Mouse (Mus musculus) ES-E14 (cell line): Measurements from ENCODE around the gene Hnrnpdl. TPM values are rescaled to one million over a fixed set of nuclear protein-coding genes. Genes with fewer than 3 reads are reported as not detected.

Experiments used
- DNase-seq: peaks from one replicate; pipeline ENCODE4 v3.0.0-alpha.2; 2013; ENCODE audit warnings: low read depth, low spot score
- H3K27ac ChIP-seq: 2 replicates; pipeline ENCODE4 v1.5.1; 2012; ENCODE audit warnings: low read depth, mild to moderate bottlenecking, low read length, moderate library complexity, mixed read lengths; ENCODE audit not compliant: poor library complexity, insufficient read depth, severe bottlenecking
- H3K36me3 ChIP-seq: 2 replicates; pipeline ENCODE4 v1.6.1; 2012; ENCODE audit warnings: mild to moderate bottlenecking, low read length, moderate library complexity, mixed read lengths; ENCODE audit not compliant: control insufficient read depth, poor library complexity, insufficient read depth, severe bottlenecking
- H3K4me1 ChIP-seq, 2 experiments: fragments of 150-350 bp in 1 of 2; sonication (generic) in 1 of 2; 2 replicates each; pipeline ENCODE4 v1.6.1; 2012; ENCODE audit warnings: low read length in 2 of 2, mild to moderate bottlenecking in 1 of 2, mixed read lengths in 1 of 2; ENCODE audit not compliant: control insufficient read depth in 2 of 2, insufficient read depth in 2 of 2, poor library complexity in 1 of 2
- H3K4me3 ChIP-seq, 2 experiments: fragments of 150-350 bp in 1 of 2; sonication (generic) in 1 of 2; 2 replicates each; pipeline ENCODE4 v1.5.1; 2012; ENCODE audit warnings: low read length in 2 of 2, low read depth in 1 of 2, mild to moderate bottlenecking in 1 of 2, mixed read lengths in 1 of 2; ENCODE audit not compliant: insufficient read depth in 1 of 2, poor library complexity in 1 of 2, severe bottlenecking in 1 of 2
- H3K9ac ChIP-seq: 2 replicates; pipeline ENCODE4 v1.6.1; 2012; ENCODE audit warnings: low read depth, mild to moderate bottlenecking, low read length, mixed read lengths; ENCODE audit not compliant: poor library complexity, insufficient read depth, severe bottlenecking
- H3K9me3 ChIP-seq: fragments of 150-350 bp; sonication (generic); 2 replicates; pipeline ENCODE4 v1.6.1; 2012; ENCODE audit warnings: low read depth, mild to moderate bottlenecking, low read length; ENCODE audit not compliant: control insufficient read depth, insufficient read depth
- CHD2 ChIP-seq: IDR thresholded peaks from 2 replicates; pipeline ENCODE4 v1.6.1; 2014; ENCODE audit warnings: mild to moderate bottlenecking, low read depth, low read length, inconsistent platforms
- HCFC1 ChIP-seq: IDR thresholded peaks from 2 replicates; pipeline ENCODE4 v1.6.1; 2012; ENCODE audit warnings: low read length, inconsistent platforms, borderline replicate concordance; ENCODE audit not compliant: insufficient read depth
- MAFK ChIP-seq: IDR thresholded peaks from 2 replicates; pipeline ENCODE4 v1.6.1; 2014; ENCODE audit warnings: mild to moderate bottlenecking, low read depth, low read length, inconsistent platforms; ENCODE audit not compliant: insufficient read depth
- ZC3H11A ChIP-seq: IDR thresholded peaks from 2 replicates; pipeline ENCODE4 v1.6.1; 2012; ENCODE audit warnings: low read depth, mild to moderate bottlenecking, inconsistent platforms, low read length, borderline replicate concordance
- ZNF384 ChIP-seq: IDR thresholded peaks from 2 replicates; pipeline ENCODE4 v1.6.1; 2012; ENCODE audit warnings: low read depth, low read length, inconsistent platforms
- in situ Hi-C, 2 experiments: fragments of 600-800 bp; cut with MboI; formaldehyde crosslinking; loops; one replicate each; pipeline ENCODE4 v1.15.1; 2025; ENCODE audit warnings: low sequenced_read_pairs in 2 of 2, inconsistent platforms in 1 of 2; ENCODE audit not compliant: unreplicated experiment in 2 of 2
- total RNA-seq: library from RNA; depleted of rRNA; stranded (reverse); fragments of 300-350 nt; gene quantifications from 2 replicates; pipeline ENCODE4 v1.2.3, GENCODE M21; 2012

Gene Hnrnpdl
- total RNA-seq, 1 experiment, result 177 TPM

- Histone ChIP-seq H3K4me1 (peaks cover 5 to 15% of the 10 kb centered on the region in 2 experiments), H3K27ac (no peak overlapping the region; the same call in 1 of the 2 replicates), H3K9ac (no peak overlapping the region; the same call in 1 of the 2 replicates), H3K4me3 (0 out of 4 replicates have a peak overlapping the region, but pooled peaks have one; percentile 5 to 6), H3K9me3 (no peaks in the 10 kb centered on the region), H3K36me3 (peaks cover 5% of the 10 kb centered on the region; the same call in 1 of the 2 replicates)
- TF ChIP-seq MAFK (no peak), ZC3H11A (no peak), CHD2 (no peak), HCFC1 (no peak), ZNF384 (no peak)
- in situ Hi-C loops, result no loop called here
- DNase-seq, result no peak
Measured at GRCm38 (mm10) chr5:100047143-100047640, 7.7 kb upstream of the Hnrnpdl start.

- Histone ChIP-seq H3K27ac (no peak overlapping the region), H3K4me3 (no peak overlapping the region), H3K4me1 (peaks cover 8 to 15% of the 10 kb centered on the region in 2 experiments), H3K9me3 (no peaks in the 10 kb centered on the region), H3K36me3 (peaks cover 5% of the 10 kb centered on the region; the same call in 1 of the 2 replicates), H3K9ac (no peak overlapping the region)
- no peak for DNase-seq
- in situ Hi-C loops, result no loop called here
- TF ChIP-seq ZC3H11A, result no peak
- no peak for TF ChIP-seq CHD2
- no peak for TF ChIP-seq ZNF384
- TF ChIP-seq HCFC1, result no peak
- TF ChIP-seq MAFK, result no peak
Measured at GRCm38 (mm10) chr5:100046096-100046495, 6.6 kb upstream of the Hnrnpdl start.

DNA sequence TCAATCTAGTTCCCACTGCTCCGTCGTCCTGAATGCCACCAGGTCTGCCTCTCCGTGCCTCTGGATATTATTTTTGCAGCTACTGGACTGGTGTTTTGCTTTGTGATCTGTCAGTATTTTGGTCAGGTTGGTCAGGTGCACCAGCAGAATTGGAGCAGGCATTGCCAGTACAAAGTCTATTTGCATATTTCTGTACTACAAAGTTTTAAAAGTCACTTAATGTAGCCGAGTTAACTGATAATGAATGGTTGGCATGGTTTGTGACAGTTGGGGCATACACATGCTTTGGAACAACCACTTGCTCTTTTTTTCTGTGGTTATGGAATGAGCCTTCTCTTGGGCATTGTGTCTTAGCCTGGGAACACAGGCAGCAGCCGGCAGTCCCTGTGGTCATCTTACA, 5.2 kb upstream of the Hnrnpdl start:
- Histone ChIP-seq H3K36me3 (peaks cover 4% of the 10 kb centered on the region; the same call in 1 of the 2 replicates), H3K9ac (peak overlapping the region; percentile 30), H3K9me3 (no peaks in the 10 kb centered on the region), H3K4me3 (peak overlapping the region; percentile 23 to 29), H3K27ac (peak overlapping the region; percentile 85), H3K4me1 (peaks cover 9 to 11% of the 10 kb centered on the region in 2 experiments)
- TF ChIP-seq ZC3H11A (no peak), HCFC1 (no peak), MAFK (no peak), CHD2 (no peak), ZNF384 (no peak)
- in situ Hi-C loops, result no loop called here
- DNase-seq, result no peak

DNA sequence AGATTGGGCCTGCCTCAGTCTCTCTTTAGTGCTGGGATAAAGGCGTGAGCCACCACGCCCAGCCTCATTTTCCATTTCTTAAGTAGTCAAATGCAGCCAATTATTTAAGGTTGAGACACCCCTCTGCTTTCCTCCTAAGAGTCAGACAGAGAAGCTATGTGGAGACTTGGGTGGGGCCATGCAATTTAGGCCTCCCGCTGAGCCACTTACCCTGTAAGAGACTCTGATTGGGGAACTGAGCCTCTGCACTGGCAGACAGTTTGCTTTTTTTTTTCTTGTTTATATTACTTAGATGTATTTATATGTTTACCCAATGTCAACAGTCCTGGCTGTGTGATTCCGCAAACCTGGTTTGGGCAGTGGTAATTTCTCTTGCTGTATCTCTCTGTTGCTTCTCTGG, 4.6 kb upstream of the Hnrnpdl start:
- Histone ChIP-seq H3K4me3 (peak overlapping the region; percentile 29 to 36; a peak in 3 of 4 replicates), H3K9me3 (no peaks in the 10 kb centered on the region), H3K27ac (peak overlapping the region; percentile 90; the same call in 1 of the 2 replicates), H3K36me3 (peaks cover 2% of the 10 kb centered on the region; the same call in 1 of the 2 replicates), H3K4me1 (peaks cover 8 to 9% of the 10 kb centered on the region in 2 experiments), H3K9ac (no peak overlapping the region)
- peak; percentile 91 for TF ChIP-seq ZNF384
- no peak for TF ChIP-seq ZC3H11A
- no peak for TF ChIP-seq HCFC1
- no peak for TF ChIP-seq CHD2
- no peak for TF ChIP-seq MAFK
- DNase-seq, result peak; percentile 87
- in situ Hi-C loops, result no loop called here
